Mouse (Mus musculus) spleen, adult 2 months (tissue): ENCODE results near the gene Flywch1.

Experiments
- CTCF ChIP-seq: fragments of 200-500 bp; IDR thresholded peaks from 2 replicates; pipeline ENCODE4 v1.5.1; 2011; ENCODE audit warnings: mild to moderate bottlenecking, inconsistent platforms; ENCODE audit not compliant: insufficient read depth, insufficient read length, insufficient replicate concordance; ENCODE audit errors: extremely low read depth
- POLR2A ChIP-seq: fragments of 200-500 bp; IDR thresholded peaks from 2 replicates; pipeline ENCODE4 v1.6.1; 2011; ENCODE audit warnings: low read depth, low read length, inconsistent platforms

- TF ChIP-seq CTCF, result no peak
- no peak for TF ChIP-seq POLR2A
Observed at GRCm38 (mm10) chr17:23722376-23723125, 48.9 kb downstream of the Flywch1 start, which contains the start of gene 1520401A03Rik.
